Mouse (Mus musculus) CH12.LX (cell line): Measurements from ENCODE around the gene Taok2.

Source experiments
- CTCF ChIP-seq, 2 experiments: IDR thresholded peaks in 1 of 2; conservative IDR thresholded peaks in 1 of 2; 2 replicates each; pipeline ENCODE4 v1.5.1; 2011 to 2012; ENCODE audit warnings: low read depth in 2 of 2, low read length in 2 of 2, improper control_type of control experiment in 1 of 2, inconsistent platforms in 1 of 2, mild to moderate bottlenecking in 1 of 2, moderate library complexity in 1 of 2
- HCFC1 ChIP-seq: IDR thresholded peaks from 2 replicates; pipeline ENCODE4 v1.6.1; 2012; ENCODE audit warnings: low read depth, mild to moderate bottlenecking, inconsistent platforms, low read length, improper control_type of control experiment
- IRF4 ChIP-seq: IDR thresholded peaks from 2 replicates; pipeline ENCODE4 v1.6.1; 2014; ENCODE audit warnings: low read depth, mild to moderate bottlenecking, inconsistent platforms, low read length, improper control_type of control experiment
- KAT2A ChIP-seq: IDR thresholded peaks from 2 replicates; pipeline ENCODE4 v1.6.1; 2012; ENCODE audit warnings: low read length, improper control_type of control experiment, inconsistent platforms; ENCODE audit not compliant: insufficient replicate concordance
- MAX ChIP-seq: IDR thresholded peaks from 2 replicates; pipeline ENCODE4 v1.6.1; 2011; ENCODE audit warnings: low read length, improper control_type of control experiment
- NELFE ChIP-seq: IDR thresholded peaks from 2 replicates; pipeline ENCODE4 v1.6.1; 2011; ENCODE audit warnings: low read depth, low read length, improper control_type of control experiment
- POLR2A ChIP-seq: IDR thresholded peaks from 2 replicates; pipeline ENCODE4 v1.6.1; 2011; ENCODE audit warnings: low read depth, mild to moderate bottlenecking, improper control_type of control experiment, low read length
- SIN3A ChIP-seq: IDR thresholded peaks from 2 replicates; pipeline ENCODE4 v1.6.1; 2012; ENCODE audit warnings: low read length, improper control_type of control experiment, inconsistent platforms
- UBTF ChIP-seq: IDR thresholded peaks from 2 replicates; pipeline ENCODE4 v1.6.1; 2012; ENCODE audit warnings: low read depth, mild to moderate bottlenecking, inconsistent platforms, low read length, improper control_type of control experiment, moderate library complexity

- no peak for TF ChIP-seq NELFE
- no peak for TF ChIP-seq IRF4
- no peak for TF ChIP-seq POLR2A
- TF ChIP-seq SIN3A: no peak
- TF ChIP-seq HCFC1: no peak
- TF ChIP-seq CTCF (conservative IDR thresholded peaks at IDR 0.05 in 1 of 2, IDR thresholded peaks at IDR 0.05 in 1 of 2; ENCODE audit: low read depth in 2 of 2, low read length in 2 of 2): no peak
- no peak for TF ChIP-seq MAX
- TF ChIP-seq UBTF: no peak
- TF ChIP-seq KAT2A: no peak
These were observed 36.8 kb downstream of the Taok2 start for GRCm38 (mm10) chr7:126847421-126848398.
